Mouse (Mus musculus) liver, embryonic 11.5 days (tissue): ENCODE data around the gene Polr3gl. TPM values are rescaled to one million over a fixed set of nuclear protein-coding genes. Genes with fewer than 3 reads are reported as not detected.

Experiments used
- ATAC-seq: fragments of 200-750 bp; cut with Nextera tagmentation; replicated peaks from 2 replicates; pipeline ENCODE4 v1.8.0; 2017; ENCODE audit warnings: moderate number of reproducible peaks, mild to moderate bottlenecking, moderate TSS enrichment, moderate library complexity; ENCODE audit not compliant: low FRiP score
- DNase-seq: peaks from one replicate; pipeline ENCODE4 v3.0.0-alpha.2; 2017; ENCODE audit warnings: low spot score
- H3K27ac ChIP-seq: fragments of 300-500 bp; sonication (generic); 2 replicates; pipeline ENCODE4 v1.5.1; 2014; ENCODE audit warnings: mild to moderate bottlenecking, low read depth, low read length, control low read depth
- H3K27me3 ChIP-seq: fragments of 300-500 bp; sonication (generic); replicated peaks from 2 replicates; pipeline ENCODE4 v1.6.1; 2014; ENCODE audit warnings: low read length, mixed read lengths; ENCODE audit not compliant: control insufficient read depth, insufficient read depth
- H3K36me3 ChIP-seq: fragments of 300-500 bp; sonication (generic); 2 replicates; pipeline ENCODE4 v1.6.1; 2014; ENCODE audit warnings: mild to moderate bottlenecking, low read length, moderate library complexity, mixed read lengths; ENCODE audit not compliant: control insufficient read depth, insufficient read depth
- H3K4me1 ChIP-seq: fragments of 300-500 bp; sonication (generic); replicated peaks from 2 replicates; pipeline ENCODE4 v1.6.1; 2014; ENCODE audit warnings: low read length, mixed read lengths; ENCODE audit not compliant: control insufficient read depth, insufficient read depth
- H3K4me2 ChIP-seq: fragments of 300-500 bp; sonication (generic); 2 replicates; pipeline ENCODE4 v1.6.1; 2014; ENCODE audit warnings: mild to moderate bottlenecking, control low read depth, moderate library complexity
- H3K4me3 ChIP-seq: fragments of 300-500 bp; sonication (generic); 2 replicates; pipeline ENCODE4 v1.5.1; 2014; ENCODE audit warnings: low read depth, low read length, control low read depth
- H3K9ac ChIP-seq: fragments of 300-500 bp; sonication (generic); 2 replicates; pipeline ENCODE4 v1.6.1; 2014; ENCODE audit warnings: low read depth, low read length, control low read depth
- H3K9me3 ChIP-seq: fragments of 300-500 bp; sonication (generic); 2 replicates; pipeline ENCODE4 v1.6.1; 2016; ENCODE audit warnings: low read length, inconsistent platforms, mixed read lengths; ENCODE audit not compliant: control insufficient read depth
- WGBS: fragments of 180-500 bp; shearing (Covaris S2); extraction: QIAGEN DNeasy Blood & Tissue Kit; methylation state at CpG from one replicate; pipeline ENCODE4 v1.1.7; 2014; 5-methylcytosine and 5-hydroxymethylcytosine counted together
- polyA plus RNA-seq: library from polyadenylated mRNA; unstranded; fragments of >200 nt; fragmentation: Nextera tagmentation; extraction: Ambion mirVana; gene quantifications from 2 replicates; pipeline ENCODE4 v1.2.1, GENCODE M21; 2014

Gene Polr3gl
- polyA plus RNA-seq, 1 experiment from 2014 or later = 21.5 TPM

GRCm38 (mm10) chr3:96578561-96579238 lies 15.3 kb downstream of the Polr3gl start:
- H3K9me3 ChIP-seq = no peaks in the 10 kb centered on the region
- H3K27ac ChIP-seq = no peak overlapping the region
- WGBS = 80% methylated on average over 12 of the region's 12 CpGs
- H3K4me3 ChIP-seq = no peak overlapping the region
- H3K36me3 ChIP-seq = no peaks in the 10 kb centered on the region
- H3K4me2 ChIP-seq = no peak overlapping the region
- H3K9ac ChIP-seq = no peak overlapping the region
- H3K27me3 ChIP-seq = no peaks in the 10 kb centered on the region
- DNase-seq (no peak), ATAC-seq (no peak)
- H3K4me1 ChIP-seq = peaks cover 39% of the 10 kb centered on the region

- WGBS = 72% methylated on average over 4 of the region's 4 CpGs
- H3K9me3 ChIP-seq = no peaks in the 10 kb centered on the region
- H3K27me3 ChIP-seq = no peaks in the 10 kb centered on the region
- DNase-seq (no peak), ATAC-seq (no peak)
- H3K4me2 ChIP-seq = no peak overlapping the region
- H3K4me1 ChIP-seq = peaks cover 40% of the 10 kb centered on the region
- no peaks in the 10 kb centered on the region for H3K36me3 ChIP-seq
- H3K27ac ChIP-seq = peak overlapping the region; percentile 81
- no peak overlapping the region for H3K4me3 ChIP-seq
- H3K9ac ChIP-seq = no peak overlapping the region
Observed at GRCm38 (mm10) chr3:96577566-96577965, 16.4 kb downstream of the Polr3gl start.

GRCm38 (mm10) chr3:96576690-96577541 lies 17.1 kb downstream of the Polr3gl start, which contains the start of gene Gm16253:
Gene Gm16253 (plus strand): TSS chr3:96576984.
- Histone ChIP-seq H3K4me3 (peak within 1 kb of the TSS; percentile 36), H3K9me3 (no peaks in the 10 kb centered on the region), H3K27ac (peak within 1 kb of the TSS; percentile 81), H3K4me2 (peak within 1 kb of the TSS; percentile 79), H3K9ac (peak within 1 kb of the TSS; percentile 50), H3K36me3 (no peaks in the 10 kb centered on the region), H3K4me1 (peaks cover 40% of the 10 kb centered on the region), H3K27me3 (no peaks in the 10 kb centered on the region)
- 19% methylated on average over 17 of the region's 17 CpGs for WGBS
- ATAC-seq = peak; percentile 84
- DNase-seq = peak; percentile 82

- peak; percentile 19; the same call in 1 of the 2 replicates for ATAC-seq
Observed at GRCm38 (mm10) chr3:96576005-96576658, 17.8 kb downstream of the Polr3gl start.

GRCm38 (mm10) chr3:96575272-96575984 lies 18.6 kb downstream of the Polr3gl start:
- ATAC-seq = no peak
- Histone ChIP-seq H3K4me1 (peaks cover 42% of the 10 kb centered on the region), H3K9ac (no peak overlapping the region; the same call in 1 of the 2 replicates), H3K9me3 (no peaks in the 10 kb centered on the region), H3K27ac (no peak overlapping the region), H3K4me3 (no peak overlapping the region), H3K36me3 (no peaks in the 10 kb centered on the region), H3K27me3 (no peaks in the 10 kb centered on the region), H3K4me2 (peak overlapping the region; percentile 79)
- no peak for DNase-seq
- WGBS = 83% methylated on average over 8 of the region's 8 CpGs

More at GRCm38 (mm10) chr3:96576005-96576658, 17.8 kb downstream of the Polr3gl start:
- DNase-seq = no peak
- H3K27me3 ChIP-seq = no peaks in the 10 kb centered on the region
- H3K9ac ChIP-seq = peak overlapping the region; percentile 50
- H3K27ac ChIP-seq = peak overlapping the region; percentile 81
- peak overlapping the region; percentile 79 for H3K4me2 ChIP-seq
- H3K36me3 ChIP-seq = no peaks in the 10 kb centered on the region
- peaks cover 45% of the 10 kb centered on the region for H3K4me1 ChIP-seq
- 32% methylated on average over 14 of the region's 14 CpGs for WGBS
- peak overlapping the region; percentile 36 for H3K4me3 ChIP-seq
- no peaks in the 10 kb centered on the region for H3K9me3 ChIP-seq

- Histone ChIP-seq H3K9ac (no peak overlapping the region), H3K4me2 (no peak overlapping the region), H3K4me3 (no peak overlapping the region), H3K36me3 (no peaks in the 10 kb centered on the region), H3K27ac (no peak overlapping the region; the same call in 1 of the 2 replicates), H3K4me1 (peaks cover 34% of the 10 kb centered on the region), H3K9me3 (no peaks in the 10 kb centered on the region), H3K27me3 (no peaks in the 10 kb centered on the region)
- DNase-seq (no peak), ATAC-seq (no peak)
- WGBS = 59% methylated on average over 19 of the region's 19 CpGs
Observed at GRCm38 (mm10) chr3:96573611-96574511, 20.1 kb downstream of the Polr3gl start.

GRCm38 (mm10) chr3:96571896-96572698 lies 21.9 kb downstream of the Polr3gl start:
- ATAC-seq = no peak
- Histone ChIP-seq H3K4me1 (peaks cover 32% of the 10 kb centered on the region), H3K9me3 (no peaks in the 10 kb centered on the region), H3K27me3 (no peaks in the 10 kb centered on the region), H3K4me2 (no peak overlapping the region), H3K27ac (peak overlapping the region; percentile 38), H3K4me3 (no peak overlapping the region), H3K9ac (0 out of 2 replicates have a peak overlapping the region, but pooled peaks have one; percentile 20), H3K36me3 (no peaks in the 10 kb centered on the region)
- no peak for DNase-seq
- 59% methylated on average over 16 of the region's 16 CpGs for WGBS
